Mouse (Mus musculus) skeletal muscle tissue, adult 2 months (tissue): ENCODE measurements around the gene 2610001J05Rik.
A peak's percentile ranks its signal among the peaks of the same experiment; 100 is the strongest.
"Not testable (repeated sequence)": the region's sequence is repeated elsewhere in the genome, so short reads cannot be mapped to it uniquely, and the experiment has no call there.

Source experiments
- DNase-seq: peaks from one replicate; pipeline ENCODE4 v3.0.0-alpha.2; 2012; ENCODE audit warnings: low read depth, low spot score

The 2610001J05Rik gene

DNA sequence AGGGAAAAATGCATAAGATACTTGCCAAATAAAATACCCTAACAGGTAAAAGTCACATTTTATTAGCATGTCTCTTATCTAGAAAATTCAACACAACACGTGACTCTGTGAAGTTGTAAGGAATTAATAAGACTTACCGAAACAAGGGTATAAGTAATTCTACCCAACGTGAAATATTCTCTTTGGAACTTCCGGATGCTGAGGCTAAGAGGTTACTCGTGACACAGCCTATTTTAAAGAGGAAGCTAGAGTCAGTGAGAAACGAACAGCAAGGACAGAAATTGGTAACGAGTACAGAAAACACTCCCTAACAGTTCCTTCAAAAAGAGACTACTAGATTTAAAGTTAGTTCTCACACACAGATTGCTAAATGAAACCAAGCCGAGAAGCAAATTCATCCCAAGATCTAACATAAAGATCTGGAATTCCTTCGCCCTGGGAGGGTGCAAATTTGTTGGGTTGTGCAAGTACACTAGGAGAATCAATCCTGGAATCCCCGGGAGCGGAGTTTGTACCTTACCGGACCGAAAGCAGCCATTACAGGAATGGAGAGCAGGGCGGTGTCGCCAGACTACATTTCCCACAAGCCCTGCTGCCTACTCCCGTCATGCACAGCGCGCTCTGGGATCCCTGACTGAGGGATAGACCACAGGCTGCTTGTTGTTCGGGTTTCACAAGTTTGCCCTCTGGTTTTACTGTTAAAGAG lies at the start of gene 2610001J05Rik:
Gene 2610001J05Rik, minus strand, starts transcription at position 600 of the 706 bp plus-strand sequence.
- DNase-seq, result peak; percentile 84

DNA sequence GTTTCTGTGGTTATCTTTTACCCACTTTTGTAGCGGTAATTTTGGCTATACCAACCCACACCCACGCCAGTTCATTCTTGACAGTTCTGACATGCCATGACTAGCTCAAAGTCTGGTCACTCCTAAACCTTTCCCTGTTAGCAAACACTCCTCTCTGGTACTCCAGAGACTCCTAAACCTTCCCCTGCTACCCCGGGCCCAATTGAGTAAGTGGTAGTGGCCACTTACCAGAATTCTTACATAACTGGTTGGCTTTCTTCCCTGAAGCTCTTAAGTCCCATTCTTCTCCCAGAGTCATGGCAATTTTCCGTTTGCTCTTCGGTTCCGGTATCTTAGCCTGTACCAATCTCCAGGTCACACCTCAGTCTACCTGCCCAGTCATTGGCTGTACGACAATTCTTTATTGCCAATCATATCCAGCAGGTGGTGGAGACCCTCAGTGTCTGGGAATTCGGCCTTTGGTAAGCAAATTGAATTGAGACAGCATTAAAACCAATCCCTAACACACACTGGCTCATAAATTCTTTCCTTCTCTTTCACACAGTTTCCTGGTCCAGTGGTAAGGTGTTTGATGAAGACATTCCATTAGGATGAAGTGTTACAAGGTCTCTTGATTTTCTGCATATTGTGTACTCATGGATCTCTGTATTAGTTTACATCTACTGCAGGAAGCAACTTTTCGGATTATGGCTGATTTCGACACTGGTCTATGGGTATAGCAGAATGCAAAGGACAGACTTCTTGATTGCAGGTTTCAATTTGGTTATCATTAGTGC lies 38.6 kb upstream of the 2610001J05Rik start:
- peak; percentile 13 for DNase-seq

GRCm38 (mm10) chr6:13902941-13903627 lies 31.8 kb upstream of the 2610001J05Rik start:
- DNase-seq, result no peak

GRCm38 (mm10) chr6:13884877-13885592 lies 13.7 kb upstream of the 2610001J05Rik start:
- DNase-seq, result no peak

DNA sequence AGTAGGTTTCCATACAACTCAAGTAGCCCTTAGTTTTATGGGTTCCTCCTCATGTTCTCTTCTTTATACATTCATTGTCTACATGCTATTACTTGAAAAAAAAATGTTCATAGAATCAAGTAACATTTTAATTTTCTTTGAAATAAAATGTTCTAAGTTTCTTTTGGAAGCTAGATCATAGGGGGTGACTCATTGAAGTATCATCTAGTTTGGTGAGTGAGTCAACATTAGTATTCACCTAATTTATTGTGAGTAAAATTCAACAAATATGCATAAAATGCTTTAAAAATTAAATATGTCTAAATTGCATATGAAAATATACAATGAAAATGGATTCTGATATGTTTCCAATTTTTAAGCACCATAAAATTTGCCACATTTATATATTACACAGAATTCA lies 11.6 kb upstream of the 2610001J05Rik start:
- DNase-seq, result no peak

DNA sequence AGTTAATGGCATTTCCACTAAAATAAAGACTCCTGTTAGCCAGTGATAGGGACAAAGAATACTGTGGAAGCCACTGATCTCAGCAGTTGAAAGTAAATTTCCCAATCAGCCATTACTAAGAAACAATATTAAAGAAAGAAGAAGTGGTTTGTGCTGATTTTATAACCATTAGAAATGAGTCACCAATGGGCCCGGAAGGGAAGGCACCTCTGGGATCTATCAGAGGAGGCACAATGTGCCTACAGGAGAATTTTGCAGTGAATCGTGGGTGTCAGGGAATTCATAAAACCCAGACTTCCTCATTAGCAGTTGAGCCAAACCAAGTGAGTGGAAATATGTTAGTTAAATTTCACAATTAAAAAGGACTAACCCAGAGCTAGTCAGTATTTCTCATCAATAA lies 2.6 kb upstream of the 2610001J05Rik start:
- no peak for DNase-seq

DNA sequence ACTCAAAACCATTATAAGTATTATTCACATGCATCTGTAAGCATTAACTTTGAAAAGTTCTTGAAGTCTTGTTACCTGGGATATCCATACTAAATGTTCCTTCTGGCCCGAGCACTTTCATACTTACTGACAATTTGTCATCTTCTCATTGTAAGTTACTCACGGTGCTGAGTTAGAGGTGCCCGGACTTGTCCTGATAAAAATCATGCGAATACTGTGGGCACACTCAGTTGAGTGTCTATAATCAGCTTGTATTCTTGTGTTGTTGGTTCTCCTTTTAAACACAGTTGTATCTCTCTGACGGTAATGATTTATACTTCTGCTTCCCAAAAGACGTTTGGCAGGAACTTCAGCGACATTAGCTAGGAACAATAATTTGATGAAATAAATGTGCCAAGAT lies 758 bp upstream of the 2610001J05Rik start:
- no peak for DNase-seq

- no peak for DNase-seq
Observed at GRCm38 (mm10) chr6:13871625-13871958, 274 bp upstream of the 2610001J05Rik start.

- no peak for DNase-seq
Observed at GRCm38 (mm10) chr6:13870289-13870741, 1.0 kb downstream of the 2610001J05Rik start.

DNA sequence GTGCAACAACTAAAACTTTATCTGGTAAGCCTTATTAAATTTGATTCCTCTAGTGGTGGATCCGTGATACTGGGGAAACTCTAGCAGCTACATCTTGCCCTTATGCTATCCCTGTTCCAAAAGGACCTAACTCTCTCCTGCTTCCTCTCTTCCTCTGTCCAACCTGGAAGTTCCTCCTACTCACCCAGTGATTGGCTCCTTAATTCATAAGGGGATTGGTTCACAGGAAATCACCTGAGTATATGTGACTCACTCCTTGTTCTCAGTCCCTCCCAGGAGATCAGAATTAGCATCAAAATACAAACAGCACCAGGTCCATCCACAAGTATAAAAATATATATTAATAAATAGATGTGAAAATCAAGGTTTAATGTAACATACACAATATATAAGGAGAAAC lies 10.7 kb downstream of the 2610001J05Rik start:
- no peak for DNase-seq

DNA sequence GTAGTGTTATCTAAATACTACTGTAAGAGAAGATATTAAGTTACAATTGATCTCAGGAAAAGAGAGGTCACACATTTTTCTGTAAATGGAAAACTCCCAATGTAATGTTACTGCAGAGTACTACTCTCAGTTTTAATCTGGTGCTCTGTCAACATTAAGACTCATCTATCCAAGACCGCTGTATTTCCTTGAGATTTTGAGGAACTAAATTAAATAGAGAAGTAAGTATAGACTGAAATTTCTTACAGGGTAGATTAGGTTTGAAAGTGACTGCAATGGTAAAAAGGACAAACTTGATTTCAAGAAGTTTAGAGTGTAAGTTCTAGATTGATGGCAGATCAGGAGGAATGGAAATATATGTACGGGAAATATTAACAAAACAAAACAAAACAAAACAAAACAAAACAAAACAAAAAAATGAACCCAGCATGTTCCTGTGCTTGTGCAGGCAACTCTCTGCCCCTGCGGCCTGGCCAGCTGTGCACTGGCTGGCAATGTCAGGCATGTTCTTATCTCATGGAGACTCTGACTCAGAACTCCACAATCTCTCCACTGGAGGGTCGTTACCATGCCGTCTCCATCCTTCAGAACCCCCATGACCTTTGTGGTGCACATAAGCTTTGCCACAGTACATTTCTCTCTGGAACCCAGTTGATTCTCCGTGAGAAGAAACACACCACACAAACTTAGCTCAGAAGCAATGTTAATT lies 11.3 kb downstream of the 2610001J05Rik start:
- DNase-seq, result no peak

DNA sequence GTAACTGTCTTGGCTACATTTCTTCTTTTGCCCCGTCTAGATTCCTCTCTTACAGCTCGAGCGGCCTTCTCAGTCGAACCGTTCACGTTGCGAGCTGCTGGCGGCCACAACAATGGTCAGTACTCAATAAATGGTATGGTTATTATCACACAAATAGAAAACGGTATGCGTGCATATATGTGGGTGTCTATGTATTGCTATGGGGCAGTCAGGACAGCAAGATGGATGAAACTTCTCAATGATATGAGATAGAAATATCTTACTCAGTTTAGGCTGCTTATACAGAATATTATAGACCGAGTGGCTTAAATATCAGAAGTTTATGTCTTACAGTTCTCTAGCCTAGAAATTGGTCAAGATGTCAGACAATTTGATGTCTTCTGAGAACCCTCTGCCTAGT lies 17.1 kb downstream of the 2610001J05Rik start:
- DNase-seq, result no peak

- DNase-seq, result no peak
Observed at GRCm38 (mm10) chr6:13853244-13853643, 18.1 kb downstream of the 2610001J05Rik start.

DNA sequence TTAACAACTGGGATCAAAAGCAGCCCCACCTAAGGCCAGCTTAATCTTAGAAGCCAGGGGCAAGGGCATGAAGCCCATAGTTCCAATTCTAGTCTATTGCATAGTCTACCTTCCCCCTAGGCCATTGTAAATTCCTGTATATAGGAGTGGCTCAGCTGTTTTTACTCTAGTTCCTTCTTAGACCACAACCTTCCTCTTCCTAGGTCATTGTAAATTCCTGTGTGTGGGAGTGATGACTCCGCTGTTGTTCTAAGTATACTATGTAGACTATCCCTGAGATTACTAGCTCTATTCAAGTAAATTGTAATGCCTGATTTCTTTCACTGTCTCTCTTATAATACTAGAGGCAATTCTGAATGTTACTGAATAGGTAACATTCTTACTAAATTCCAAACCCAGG lies 25.3 kb downstream of the 2610001J05Rik start:
- not testable (repeated sequence) for DNase-seq

- DNase-seq, result no peak
Observed at GRCm38 (mm10) chr6:13839345-13840054, 31.8 kb downstream of the 2610001J05Rik start, which contains the start of gene Gpr85. TSS of gene Gpr85 (minus strand) at chr6:13839942.

DNA sequence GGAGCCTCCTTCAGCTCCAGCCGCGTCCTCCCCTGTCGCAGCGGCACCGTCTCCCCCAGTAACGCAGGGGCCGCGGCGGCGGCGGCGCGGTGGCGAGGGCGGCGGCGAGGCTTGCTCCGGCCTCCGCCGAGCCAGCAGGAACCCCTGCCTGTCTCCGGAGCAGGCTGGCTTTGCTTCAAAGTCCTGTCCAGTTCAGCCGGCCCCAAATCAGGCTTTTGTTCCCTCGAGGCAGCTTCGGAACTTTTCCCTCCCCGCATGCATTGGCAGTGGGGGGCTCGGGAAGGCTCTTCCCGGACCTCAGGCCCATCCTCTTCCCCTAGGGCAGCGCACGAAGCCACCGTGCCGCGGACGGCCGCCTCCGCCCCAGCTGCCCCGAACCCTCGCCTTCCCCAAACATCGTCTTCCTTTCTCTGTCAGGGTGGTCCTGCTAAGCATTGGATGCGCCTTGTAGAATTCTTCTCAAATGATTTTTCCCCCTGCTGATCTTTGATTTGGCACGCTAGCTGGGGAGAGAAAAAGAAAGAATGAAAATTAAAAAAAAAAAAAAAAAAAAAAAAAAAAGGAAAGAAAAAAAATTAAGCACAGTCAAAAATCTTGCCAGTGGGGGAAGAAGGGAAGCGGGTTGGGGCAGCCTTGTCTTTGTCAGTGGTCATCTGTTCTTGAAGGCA lies 32.5 kb downstream of the 2610001J05Rik start:
- peak; percentile 21 for DNase-seq

- DNase-seq, result no peak
Observed at GRCm38 (mm10) chr6:13837916-13838676, 33.2 kb downstream of the 2610001J05Rik start.

DNA sequence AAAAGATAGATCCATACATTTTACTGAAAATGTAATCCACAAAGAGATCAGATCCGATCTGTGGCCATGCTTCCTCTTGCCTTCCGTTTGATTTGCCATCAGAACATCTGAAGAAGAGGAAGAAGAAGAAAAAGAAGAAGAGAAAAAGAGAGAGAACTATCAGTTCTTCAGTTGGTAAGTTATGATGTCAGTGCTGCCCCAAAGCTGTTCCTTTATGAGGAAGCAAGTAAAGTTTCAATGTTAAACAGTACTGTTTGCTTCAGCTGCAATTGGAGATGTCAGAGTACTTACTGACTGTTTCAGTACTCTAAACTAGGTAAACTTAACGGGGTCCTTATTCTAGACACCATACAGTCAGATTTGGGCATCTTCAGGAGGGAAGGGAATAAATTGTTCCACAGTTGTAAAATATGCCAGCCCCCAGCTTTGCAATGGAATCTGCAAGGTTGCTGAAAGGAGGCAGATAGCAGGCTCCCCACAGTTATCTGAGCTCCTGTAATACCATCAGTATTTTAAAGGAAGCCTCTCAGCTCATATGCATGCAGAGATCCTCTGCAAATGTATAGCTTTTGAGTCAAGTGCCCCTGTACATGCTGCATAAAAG lies 34.2 kb downstream of the 2610001J05Rik start:
- no peak for DNase-seq
